Mouse (Mus musculus): Measurements from ENCODE around the gene Dnajb9.
"Not testable (repeated sequence)": the region's sequence is repeated elsewhere in the genome, so short reads cannot be mapped to it uniquely, and the experiment has no call there.

The Dnajb9 gene

DNA sequence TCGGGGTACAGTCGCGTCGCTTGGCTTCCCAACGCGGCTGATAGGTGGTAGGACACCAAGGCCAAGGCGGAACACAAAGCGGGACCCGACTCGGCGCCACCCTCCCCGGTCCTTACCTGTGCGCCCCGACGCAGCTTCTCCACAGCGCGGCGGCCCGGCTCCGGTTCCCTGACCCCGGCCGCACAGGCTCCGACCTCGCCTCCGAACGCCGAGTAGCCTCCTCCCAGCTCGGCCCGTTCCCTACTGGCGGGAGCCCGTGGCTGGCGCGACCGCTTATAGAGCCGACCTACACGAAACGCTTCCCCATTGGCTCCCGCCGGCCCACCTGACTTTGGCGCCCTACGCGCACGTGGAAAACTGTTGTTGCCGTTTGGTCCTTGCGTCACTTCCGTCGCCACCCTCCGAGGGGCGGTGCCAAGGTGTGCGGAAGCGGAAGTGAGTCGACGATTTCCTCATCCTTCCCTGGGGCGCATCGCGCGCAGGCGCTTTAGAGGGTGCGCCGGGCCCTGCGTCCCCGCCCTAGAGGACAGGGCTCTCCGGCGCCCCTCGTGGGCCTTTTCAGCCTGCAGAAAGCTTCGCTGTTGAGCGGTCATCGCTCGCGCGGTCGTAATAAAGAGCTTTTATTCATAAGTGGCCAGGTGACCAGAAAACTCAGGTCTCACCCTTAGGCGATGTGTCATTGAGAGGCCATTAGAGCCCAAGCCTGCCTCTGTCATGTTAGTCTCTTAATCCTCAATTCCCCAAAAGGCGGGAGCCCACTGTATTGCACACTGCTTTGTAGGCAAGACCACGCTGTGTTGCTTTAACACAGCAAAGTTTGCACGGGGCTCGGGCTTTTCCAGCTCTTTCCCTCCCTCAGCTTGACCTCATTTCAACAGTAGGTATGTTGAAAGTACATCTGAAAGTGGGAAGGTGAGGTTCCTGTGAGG lies at the start of gene Dnajb9:
Gene Dnajb9, minus strand, starts transcription at position 503 of the 929 bp plus-strand sequence.
- DNase-seq (ENCODE audit: low read depth, low spot score), result peak; percentile 98

DNA sequence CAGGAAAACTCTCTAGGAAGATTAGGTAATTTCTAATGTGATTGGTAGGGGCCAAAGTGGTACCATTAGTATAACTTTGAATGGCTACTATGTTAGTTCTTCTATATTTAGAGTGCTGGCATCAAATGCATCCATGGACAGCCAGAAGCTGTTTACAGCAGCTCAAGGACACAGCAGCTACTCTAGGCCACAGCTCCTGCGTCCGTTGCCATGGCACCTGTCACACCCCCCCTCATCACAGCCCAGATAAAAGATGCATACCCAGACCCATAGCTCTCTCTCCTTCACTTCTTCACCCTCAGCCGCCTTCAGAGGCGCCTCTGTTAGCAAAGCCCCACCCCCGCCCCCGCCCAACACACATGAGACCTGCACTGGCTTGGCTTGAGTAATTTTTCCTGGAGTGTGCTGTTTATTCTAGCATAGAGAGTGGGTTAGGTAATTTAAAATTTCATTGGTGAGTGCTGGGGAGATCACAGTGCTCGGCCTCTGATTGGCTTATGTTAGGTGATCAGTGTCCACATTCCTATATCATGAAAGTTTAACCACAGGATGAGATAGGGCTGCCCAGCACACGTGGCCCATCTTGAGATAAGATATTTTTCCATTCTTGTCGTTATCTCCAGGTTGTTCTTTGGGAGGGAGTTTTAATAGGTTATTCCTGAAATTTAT lies 38.3 kb upstream of the Dnajb9 start:
- no peak for DNase-seq (ENCODE audit: low read depth, low spot score)

DNA sequence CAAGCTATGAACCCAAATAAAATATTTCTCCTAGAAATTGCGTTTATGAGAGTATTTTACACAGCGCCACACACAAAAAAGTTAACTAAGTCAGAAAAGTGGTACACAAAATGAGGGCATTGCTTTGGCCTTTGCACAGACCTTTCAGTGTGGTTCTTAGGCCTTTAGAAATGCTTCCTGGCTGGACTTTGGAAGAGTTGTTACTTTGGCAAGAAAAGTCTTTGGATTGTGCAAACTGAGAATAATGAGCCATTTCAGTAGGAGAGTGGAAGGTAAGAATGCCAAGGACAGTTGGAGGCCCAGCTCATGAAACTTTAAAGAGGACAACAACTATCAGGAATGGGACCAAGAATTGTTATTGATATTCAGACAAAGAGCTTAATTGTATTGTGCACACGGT lies 35.6 kb upstream of the Dnajb9 start:
- DNase-seq (ENCODE audit: low read depth, low spot score), result no peak

DNA sequence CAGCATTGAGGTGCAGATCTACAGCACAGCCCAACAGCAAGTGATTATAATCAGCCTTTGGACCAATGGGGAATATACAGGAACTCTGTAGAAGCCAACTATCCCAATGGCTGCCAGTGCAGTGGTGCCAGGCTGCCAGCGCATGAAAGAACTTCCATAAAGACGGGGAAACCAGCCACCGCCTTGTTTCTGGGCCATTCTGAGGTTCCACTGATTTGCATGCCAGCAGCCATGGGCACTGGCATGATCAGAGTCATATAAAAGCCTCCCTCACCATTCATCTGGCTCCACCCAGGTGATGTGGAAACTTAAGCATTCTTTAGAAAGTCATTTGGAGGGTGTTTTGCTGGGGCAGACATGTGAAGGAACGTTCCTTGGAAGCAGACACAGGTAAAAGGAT lies 32.3 kb upstream of the Dnajb9 start:
- DNase-seq (ENCODE audit: low read depth, low spot score), result no peak

DNA sequence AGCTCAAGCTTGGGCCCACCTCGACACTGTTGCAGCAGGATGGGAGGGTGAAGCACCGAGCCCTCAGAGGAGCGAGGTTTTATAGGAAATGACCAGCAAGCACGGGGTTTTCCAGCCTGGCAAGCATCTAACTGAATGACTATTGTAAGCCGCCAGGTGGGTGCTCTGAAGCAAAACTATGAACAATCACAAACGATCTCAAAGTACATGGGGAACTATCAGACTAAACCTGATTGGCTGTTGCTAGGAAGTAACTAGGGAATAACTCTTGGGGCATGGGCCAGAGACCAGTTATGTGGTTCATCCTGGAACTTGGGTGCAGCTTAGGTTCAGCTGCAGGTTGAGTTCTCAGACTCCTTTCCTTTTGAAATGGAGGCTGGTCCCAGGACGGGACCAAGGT lies 31.0 kb upstream of the Dnajb9 start:
- no peak for DNase-seq (ENCODE audit: low read depth, low spot score)

DNA sequence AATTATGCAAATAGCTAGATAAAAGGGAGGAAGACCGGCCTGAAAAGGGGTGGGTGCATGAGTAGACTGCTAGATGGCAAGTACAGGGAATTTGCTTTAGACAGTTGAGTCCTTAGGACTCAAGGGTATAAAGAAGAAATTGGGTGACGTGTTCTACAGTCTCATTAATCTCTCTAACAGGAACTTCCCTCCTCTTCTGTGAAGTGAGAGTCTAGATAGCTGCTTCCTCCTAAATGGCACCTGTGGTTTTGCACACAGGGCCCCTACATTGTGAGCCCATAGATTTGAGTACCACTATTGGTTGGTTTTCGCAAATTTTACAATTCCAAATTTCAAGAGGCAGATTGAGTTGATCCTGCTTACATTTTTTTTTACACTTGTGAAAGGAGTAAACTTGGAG lies 14.5 kb upstream of the Dnajb9 start:
- DNase-seq (ENCODE audit: low read depth, low spot score), result no peak

DNA sequence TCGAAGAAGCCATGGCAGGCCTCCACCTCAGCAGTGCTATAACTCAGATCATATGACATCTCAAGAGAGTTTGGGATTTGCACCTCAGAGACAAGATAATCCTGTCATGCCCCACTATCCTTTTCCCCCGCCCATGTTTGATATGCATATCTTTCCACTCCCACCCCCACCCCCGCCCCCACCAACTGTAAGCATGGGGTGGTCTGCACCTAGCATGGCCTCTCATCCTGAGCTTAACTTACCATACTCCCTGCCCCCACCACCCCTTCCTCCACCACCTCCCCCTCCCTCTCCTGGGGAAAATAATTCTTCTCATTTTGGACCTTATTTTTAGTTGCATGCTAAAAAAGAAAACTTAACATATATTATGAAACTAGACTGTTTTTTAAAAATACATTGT lies 12.9 kb upstream of the Dnajb9 start:
- DNase-seq (ENCODE audit: low read depth, low spot score), result no peak

DNA sequence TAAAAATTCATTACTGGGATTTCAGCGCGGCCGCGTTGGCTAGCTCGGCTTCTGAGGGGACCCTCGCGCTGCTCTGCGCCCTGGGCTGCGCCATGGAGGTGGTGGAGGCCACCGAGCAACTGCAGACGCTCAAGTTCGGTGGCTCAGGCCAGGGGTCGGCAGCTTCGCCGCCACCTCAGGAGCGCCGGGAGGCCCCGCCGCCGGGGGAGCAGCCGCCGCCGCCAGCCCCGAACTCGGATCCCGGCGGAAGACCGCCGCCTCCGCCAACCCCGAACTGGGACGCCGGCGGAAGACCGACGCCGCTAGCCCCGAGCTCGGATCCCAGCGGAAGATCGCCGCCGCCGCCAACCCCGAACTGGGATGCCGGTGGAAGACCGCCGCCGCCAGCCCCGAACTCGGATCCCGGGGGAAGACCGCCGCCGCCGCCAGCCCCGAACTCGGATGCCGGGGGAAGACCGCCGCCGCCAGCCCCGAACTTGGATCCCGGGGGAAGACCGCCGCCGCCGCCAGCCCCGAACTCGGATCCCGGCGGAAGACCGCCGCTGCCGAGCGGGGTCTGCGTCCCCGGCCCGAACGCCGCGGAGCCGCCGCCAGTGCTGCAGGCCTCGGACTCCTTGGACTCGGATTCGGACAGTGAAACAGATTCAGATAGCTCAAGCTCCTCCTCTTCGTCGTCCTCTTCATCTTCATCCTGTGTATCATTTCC lies 11.7 kb upstream of the Dnajb9 start:
- no peak for DNase-seq (ENCODE audit: low read depth, low spot score)

DNA sequence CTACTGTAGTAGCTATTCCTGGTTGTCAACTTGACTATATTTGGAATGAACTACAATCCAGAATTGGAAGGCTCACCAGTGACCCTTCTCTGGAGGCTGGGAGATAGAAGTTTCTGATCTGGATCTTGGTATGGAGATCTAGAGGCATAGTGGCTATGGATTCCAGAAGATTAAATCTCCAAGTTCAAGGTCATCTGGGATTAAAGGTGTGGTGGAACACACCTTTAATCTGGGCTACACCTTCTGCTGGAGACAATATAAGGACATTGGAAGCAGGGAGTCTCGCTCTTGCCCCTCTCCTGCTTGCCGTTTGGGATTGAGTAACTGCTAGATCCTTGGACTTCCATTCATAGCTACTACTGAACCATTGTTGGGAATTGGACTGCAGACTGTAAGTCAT lies 10.9 kb upstream of the Dnajb9 start, which contains the start of gene Pnpla8:
Gene Pnpla8, plus strand, starts transcription at position 301 of the 400 bp plus-strand sequence.
- not testable (repeated sequence) for DNase-seq (ENCODE audit: low read depth, low spot score)

DNA sequence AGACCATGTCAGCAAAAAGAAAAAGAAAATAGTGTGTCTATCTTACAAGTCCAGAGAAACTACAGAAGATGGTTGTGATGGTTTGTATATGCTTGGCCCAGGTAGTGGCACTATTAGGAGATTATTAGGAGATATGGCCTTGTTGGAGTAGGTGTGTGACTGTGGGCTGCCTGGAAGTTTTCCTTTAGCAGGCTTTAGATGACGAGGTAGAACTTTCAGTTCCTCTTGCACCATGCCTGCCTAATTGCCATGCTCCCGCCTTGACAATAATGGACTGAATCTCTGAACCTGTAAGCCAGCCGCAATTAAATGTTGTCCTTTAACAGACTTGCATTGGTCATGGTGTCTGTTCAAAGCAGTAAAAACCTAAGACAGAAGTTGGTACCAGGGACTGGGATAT lies 1.4 kb upstream of the Dnajb9 start:
- DNase-seq (ENCODE audit: low read depth, low spot score), result no peak

DNA sequence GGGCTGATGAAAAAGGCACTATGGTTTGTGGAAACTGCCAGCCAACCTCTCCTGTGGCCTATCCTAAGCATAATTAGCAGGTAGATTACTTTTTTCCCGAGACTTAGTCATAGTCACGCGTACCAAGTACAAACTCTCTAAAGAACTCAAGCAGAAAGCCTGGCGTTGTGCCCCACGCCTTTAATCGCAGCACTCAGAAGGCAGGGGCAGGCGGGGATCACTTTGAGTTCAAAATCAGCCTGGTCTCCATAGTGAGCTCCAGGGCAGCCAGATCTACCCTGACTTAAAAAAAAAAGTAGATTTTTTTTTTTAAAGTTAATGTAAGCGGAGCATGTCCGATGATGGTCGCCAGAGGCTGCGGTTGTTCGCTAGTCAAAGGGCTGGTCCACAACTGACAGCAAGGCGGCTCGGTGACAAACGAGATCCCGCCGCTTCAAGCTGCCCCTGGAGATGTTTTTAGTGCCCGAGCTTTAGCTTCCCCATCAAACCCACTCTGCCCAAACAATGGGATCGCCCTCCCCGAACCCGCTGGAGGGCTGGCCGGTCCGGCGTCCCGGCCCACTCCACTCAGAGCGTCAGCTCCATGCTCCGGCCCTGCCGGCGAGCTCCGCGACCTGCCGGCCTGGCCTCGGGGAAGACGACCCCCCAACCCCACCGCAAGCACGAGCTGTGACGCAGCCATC lies 844 bp downstream of the Dnajb9 start:
- peak; percentile 17 for DNase-seq (ENCODE audit: low read depth, low spot score)

DNA sequence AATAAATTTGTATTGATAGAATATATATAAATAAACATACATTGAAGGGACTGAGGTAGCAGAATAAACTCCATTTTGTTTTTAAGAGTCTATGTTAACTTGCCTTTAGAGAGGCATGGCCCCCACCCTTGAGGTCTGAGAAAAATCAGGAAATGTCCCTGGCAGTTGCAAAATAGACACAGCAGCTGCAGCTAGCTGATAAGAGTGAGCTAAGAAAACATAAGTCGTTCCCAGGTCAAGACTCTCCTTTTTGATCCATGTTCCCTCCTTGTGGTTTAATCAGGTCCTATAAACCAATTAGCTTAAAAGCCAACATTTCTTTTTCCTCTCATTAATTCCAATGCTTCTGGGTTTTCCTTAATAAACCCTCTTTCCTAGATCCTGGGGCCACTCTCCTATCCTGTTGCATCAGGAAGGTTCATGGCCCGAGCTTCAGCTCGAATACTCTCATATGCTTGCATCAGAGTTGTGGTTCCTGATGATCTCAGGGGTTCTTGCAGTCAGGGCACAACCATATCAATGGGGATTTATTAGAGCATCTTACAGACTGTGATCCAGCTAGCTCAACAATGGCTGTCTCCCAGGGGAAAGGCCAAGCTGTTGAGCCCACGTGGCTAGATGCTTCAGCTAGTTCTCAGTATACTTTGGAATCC lies 12.1 kb downstream of the Dnajb9 start:
- DNase-seq (ENCODE audit: low read depth, low spot score), result no peak

DNA sequence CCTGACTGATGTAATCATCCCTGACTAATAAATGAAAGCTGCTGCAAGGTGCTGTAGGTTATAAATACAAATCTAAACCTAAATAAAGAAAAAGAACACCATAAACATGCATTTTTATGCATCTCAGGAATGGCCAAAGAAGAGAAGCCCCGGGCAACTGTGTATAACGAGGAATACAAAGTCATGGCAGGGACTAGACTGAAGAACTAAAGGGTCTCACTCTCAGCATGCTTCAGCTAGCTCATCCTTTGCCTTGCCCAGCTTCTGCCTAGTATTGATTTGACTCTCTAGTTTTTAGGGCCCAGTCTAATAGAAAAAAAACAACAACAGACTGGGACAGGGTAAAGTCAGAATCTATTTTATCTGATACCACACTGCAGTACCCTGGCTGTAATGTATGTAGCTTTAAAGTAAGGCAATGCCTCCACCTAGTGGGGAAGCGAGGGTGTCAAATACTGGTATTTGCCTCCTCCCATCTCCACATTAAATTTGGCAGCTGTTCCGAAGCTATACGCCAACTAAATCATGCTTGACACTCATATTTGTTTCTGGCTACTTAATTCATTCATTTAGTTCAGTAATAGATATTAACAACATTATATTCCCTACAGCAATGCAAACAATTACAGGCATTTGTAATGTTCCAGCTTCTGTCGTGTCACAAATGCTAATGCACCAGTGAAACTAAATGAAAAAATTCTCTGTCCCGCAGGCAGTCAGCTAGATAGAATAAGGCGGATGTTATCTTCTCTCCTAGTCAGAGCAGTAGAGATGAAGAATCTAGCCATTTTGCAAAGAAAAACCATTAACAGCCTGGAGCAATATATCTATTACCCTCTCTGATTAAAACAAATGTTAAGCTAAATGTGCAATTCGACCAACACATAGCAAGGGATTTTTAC lies 28.8 kb downstream of the Dnajb9 start:
- DNase-seq (ENCODE audit: low read depth, low spot score), result peak; percentile 52

DNA sequence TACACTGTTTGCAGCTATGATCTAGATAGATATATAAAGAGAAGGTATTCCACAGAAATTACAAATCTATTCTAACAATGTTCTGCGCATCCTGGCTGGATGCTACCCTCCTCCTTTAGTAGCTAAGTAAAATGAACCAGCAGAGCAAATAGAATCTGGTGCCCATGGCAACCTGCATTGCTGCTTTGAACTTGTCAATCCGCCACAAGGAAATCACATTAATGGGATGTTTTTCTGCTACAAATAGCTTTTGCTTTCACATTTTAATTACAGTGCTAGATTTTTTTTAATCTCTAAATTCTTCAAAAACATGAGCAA lies 33.1 kb downstream of the Dnajb9 start:
- DNase-seq (ENCODE audit: low read depth, low spot score), result peak; percentile 57

DNA sequence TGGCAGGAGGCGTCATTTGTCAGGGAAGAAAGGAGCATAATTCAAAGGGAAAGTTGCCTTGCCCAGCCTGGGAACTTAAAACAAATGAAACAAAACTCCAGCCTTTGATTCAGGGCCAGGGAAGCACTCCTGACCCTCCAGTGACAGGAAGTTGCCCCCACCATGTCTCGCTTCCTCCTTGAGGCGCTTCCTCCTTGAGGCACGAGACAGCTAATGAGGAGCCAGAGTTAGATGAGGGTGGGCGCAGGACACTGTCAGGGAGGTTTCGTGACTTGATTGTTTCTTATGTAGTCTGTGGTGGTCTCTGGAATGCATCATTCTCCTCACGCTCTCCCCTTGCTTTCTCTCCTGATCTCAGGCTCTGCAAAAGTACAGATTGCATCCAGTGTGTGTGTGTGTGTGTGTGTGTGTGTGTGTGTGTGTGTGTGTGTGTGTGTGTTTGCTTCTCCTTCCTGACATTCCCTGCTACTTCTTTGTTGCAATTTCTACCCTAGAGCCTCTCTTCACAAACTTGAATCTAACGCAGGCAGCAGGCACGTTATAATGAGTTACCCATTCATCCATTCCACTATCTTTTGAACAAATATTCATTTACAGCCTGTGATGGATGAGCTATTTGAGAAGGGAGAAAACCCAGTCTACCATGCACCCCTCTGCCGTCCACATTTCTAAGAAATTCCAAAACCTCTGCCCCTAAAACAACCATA lies 33.6 kb downstream of the Dnajb9 start:
- no peak for DNase-seq (ENCODE audit: low read depth, low spot score)

DNA sequence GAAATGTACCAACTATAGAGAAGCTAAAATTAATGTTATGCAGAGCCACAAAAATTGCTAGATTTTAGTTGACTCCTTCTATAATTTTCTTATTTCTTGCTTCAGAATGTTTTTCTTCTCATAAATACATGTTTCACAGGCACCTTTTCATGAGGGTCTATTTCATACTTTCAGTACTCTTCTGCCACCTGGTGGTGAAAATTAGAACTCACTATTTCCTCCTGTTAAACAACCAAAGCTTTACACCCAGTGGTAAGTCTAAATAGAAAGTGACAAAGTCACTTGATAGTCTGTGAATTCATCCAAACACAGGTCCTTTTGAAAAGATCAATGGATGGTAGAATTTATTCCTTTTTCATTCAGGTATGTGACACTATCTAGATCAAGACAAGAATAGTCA lies 43.2 kb downstream of the Dnajb9 start:
- DNase-seq (ENCODE audit: low read depth, low spot score), result peak; percentile 63

DNA sequence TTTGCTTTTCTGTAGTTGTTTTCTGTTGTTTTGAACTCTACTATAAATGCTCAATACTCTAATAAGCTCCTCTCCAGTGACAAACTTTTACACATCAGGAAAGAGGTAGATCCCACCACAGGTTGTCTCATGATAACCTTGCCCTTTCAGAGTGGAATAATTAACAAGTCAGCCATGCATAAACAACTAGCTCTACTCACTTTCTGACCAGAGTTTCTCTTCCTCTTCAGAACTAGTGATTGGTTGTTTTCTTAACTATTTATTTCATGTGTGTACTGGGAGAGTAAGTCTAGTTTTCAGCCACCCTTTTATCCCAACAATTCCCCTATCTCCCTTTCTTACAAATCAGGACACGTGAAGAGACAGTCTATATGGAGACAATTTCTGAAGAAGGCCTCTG lies 50.8 kb downstream of the Dnajb9 start:
- no peak for DNase-seq (ENCODE audit: low read depth, low spot score)

Data from telencephalon, adult 2 months (tissue).